Mouse (Mus musculus): ENCODE measurements at regions not wholly inside any gene's neighbourhood (a gene's known extent, or its start where the extent isn't known, plus 50 kb on each side); places are given as distances from the start of the nearest gene placed in this dataset.

GRCm38 (mm10) chr3:60138319-60138718 lies 56.6 kb downstream of the Sucnr1 start:
- no peak for DNase-seq (ENCODE audit: low spot score in 2 of 2)

GRCm38 (mm10) chr3:60159865-60160264 lies 78.2 kb downstream of the Sucnr1 start:
- no peak for DNase-seq (ENCODE audit: low spot score in 2 of 2)

- no peak for DNase-seq (ENCODE audit: low spot score in 2 of 2)
These were observed 86.0 kb downstream of the Sucnr1 start for GRCm38 (mm10) chr3:60167633-60168032.

- DNase-seq (ENCODE audit: low spot score in 2 of 2) = no peak
These were observed 86.7 kb downstream of the Sucnr1 start for GRCm38 (mm10) chr3:60168135-60168926.

GRCm38 (mm10) chr3:60169606-60170005 lies 87.9 kb downstream of the Sucnr1 start:
- no peak for DNase-seq (ENCODE audit: low spot score in 2 of 2)

- DNase-seq (ENCODE audit: low spot score in 2 of 2) = no peak
These were observed 102.8 kb downstream of the Sucnr1 start for GRCm38 (mm10) chr3:60184481-60184880.

GRCm38 (mm10) chr3:60196031-60196430 lies 114.4 kb downstream of the Sucnr1 start:
- DNase-seq (ENCODE audit: low spot score in 2 of 2) = no peak

GRCm38 (mm10) chr3:60207936-60208335 lies 126.3 kb downstream of the Sucnr1 start:
- DNase-seq (ENCODE audit: low spot score in 2 of 2) = no peak

GRCm38 (mm10) chr3:60218938-60219337 lies 137.3 kb downstream of the Sucnr1 start:
- no peak for DNase-seq (ENCODE audit: low spot score in 2 of 2)

GRCm38 (mm10) chr3:60240664-60241063 lies 159.0 kb downstream of the Sucnr1 start:
- DNase-seq (ENCODE audit: low spot score in 2 of 2) = no peak

- no peak for DNase-seq (ENCODE audit: low spot score in 2 of 2)
These were observed 185.2 kb downstream of the Sucnr1 start for GRCm38 (mm10) chr3:60266666-60267415.

GRCm38 (mm10) chr3:60267416-60268174 lies 185.9 kb downstream of the Sucnr1 start:
- DNase-seq (ENCODE audit: low spot score in 2 of 2) = no peak

GRCm38 (mm10) chr3:60270463-60270862 lies 188.8 kb downstream of the Sucnr1 start:
- no peak for DNase-seq (ENCODE audit: low spot score in 2 of 2)

GRCm38 (mm10) chr3:60273744-60274143 lies 192.1 kb downstream of the Sucnr1 start:
- DNase-seq (ENCODE audit: low spot score in 2 of 2) = no peak

- no peak for DNase-seq (ENCODE audit: low spot score in 2 of 2)
These were observed 193.7 kb downstream of the Sucnr1 start for GRCm38 (mm10) chr3:60275249-60275838.

- DNase-seq (ENCODE audit: low spot score in 2 of 2) = no peak
These were observed 194.8 kb upstream of the Mbnl1 start for GRCm38 (mm10) chr3:60277791-60278190.

GRCm38 (mm10) chr3:60281229-60281628 lies 191.4 kb upstream of the Mbnl1 start:
- no peak for DNase-seq (ENCODE audit: low spot score in 2 of 2)

- no peak for DNase-seq (ENCODE audit: low spot score in 2 of 2)
These were observed 190.6 kb upstream of the Mbnl1 start for GRCm38 (mm10) chr3:60281959-60282495.

- no peak for DNase-seq (ENCODE audit: low spot score in 2 of 2)
These were observed 180.5 kb upstream of the Mbnl1 start for GRCm38 (mm10) chr3:60292142-60292541.

GRCm38 (mm10) chr3:60292940-60293339 lies 179.7 kb upstream of the Mbnl1 start:
- no peak for DNase-seq (ENCODE audit: low spot score in 2 of 2)

GRCm38 (mm10) chr3:60305399-60305798 lies 167.2 kb upstream of the Mbnl1 start:
- DNase-seq (ENCODE audit: low spot score in 2 of 2) = no peak

Data from gastrocnemius, adult 8-10 months (tissue).